Mouse (Mus musculus): ENCODE data around the gene Mreg. TPM values are rescaled to one million over a fixed set of nuclear protein-coding genes. Genes with fewer than 3 reads are reported as not detected.

The Mreg gene
- polyA plus RNA-seq, 1 experiment from 2014 or later: 2.7 TPM

- WGBS: 88% methylated on average over 17 of the region's 17 CpGs
- H3K36me3 ChIP-seq (ENCODE audit: control insufficient read depth, insufficient read depth, low read length): no peaks in the 10 kb centered on the region
- H3K27me3 ChIP-seq (ENCODE audit: control insufficient read depth, insufficient read depth, low read depth, low read length): no peaks in the 10 kb centered on the region
- H3K4me3 ChIP-seq (ENCODE audit: low read length): no peak overlapping the region
- H3K9me3 ChIP-seq (ENCODE audit: control insufficient read depth, low read length): no peaks in the 10 kb centered on the region
- H3K4me1 ChIP-seq (replicated peaks; ENCODE audit: control insufficient read depth, insufficient read depth, low read length): no peaks in the 10 kb centered on the region
- H3K9ac ChIP-seq (ENCODE audit: low read length): no peak overlapping the region
- ATAC-seq (ENCODE audit: low read depth): no peak
- H3K27ac ChIP-seq (ENCODE audit: low read length): no peak overlapping the region
- no peak overlapping the region for H3K4me2 ChIP-seq (ENCODE audit: low read depth, low read length)
These were observed 90.4 kb downstream of the Mreg start for GRCm38 (mm10) chr1:72121608-72122185.

DNA sequence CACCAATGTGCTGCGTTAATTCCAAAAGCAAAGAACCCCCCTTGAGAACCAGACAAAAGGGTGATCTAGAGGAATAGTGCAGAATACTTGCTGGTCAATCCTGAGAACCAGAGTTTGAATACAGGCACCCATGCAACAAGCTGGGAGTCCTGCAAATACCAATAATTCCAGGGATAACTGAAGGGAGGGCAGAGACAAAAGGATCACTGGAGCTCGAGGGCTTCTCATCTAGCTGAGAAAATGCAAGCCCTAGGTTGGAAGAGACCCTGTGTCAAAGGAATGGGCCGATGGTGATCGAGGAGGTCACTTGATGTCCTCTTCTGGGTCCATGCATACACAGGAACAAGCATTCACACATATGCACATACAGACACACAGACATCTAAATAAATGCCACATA is 92.1 kb downstream of the Mreg start:
- ATAC-seq (ENCODE audit: low read depth): no peak
- Histone ChIP-seq H3K4me2 (ENCODE audit: low read depth, low read length) (no peak overlapping the region), H3K4me3 (ENCODE audit: low read length) (no peak overlapping the region), H3K9me3 (ENCODE audit: control insufficient read depth, low read length) (no peaks in the 10 kb centered on the region), H3K4me1 (replicated peaks; ENCODE audit: control insufficient read depth, insufficient read depth, low read length) (no peaks in the 10 kb centered on the region), H3K27ac (ENCODE audit: low read length) (no peak overlapping the region), H3K27me3 (ENCODE audit: control insufficient read depth, insufficient read depth, low read depth, low read length) (no peaks in the 10 kb centered on the region), H3K9ac (ENCODE audit: low read length) (no peak overlapping the region), H3K36me3 (ENCODE audit: control insufficient read depth, insufficient read depth, low read length) (no peaks in the 10 kb centered on the region)
- 72% methylated on average over 4 of the region's 4 CpGs for WGBS

GRCm38 (mm10) chr1:72114206-72114605 is 97.9 kb downstream of the Mreg start:
- no peak overlapping the region for H3K4me3 ChIP-seq (ENCODE audit: low read length)
- H3K9me3 ChIP-seq (ENCODE audit: control insufficient read depth, low read length): no peaks in the 10 kb centered on the region
- no peaks in the 10 kb centered on the region for H3K27me3 ChIP-seq (ENCODE audit: control insufficient read depth, insufficient read depth, low read depth, low read length)
- no peaks in the 10 kb centered on the region for H3K36me3 ChIP-seq (ENCODE audit: control insufficient read depth, insufficient read depth, low read length)
- WGBS: 64% methylated on average over 5 of the region's 5 CpGs
- H3K4me2 ChIP-seq (ENCODE audit: low read depth, low read length): no peak overlapping the region
- no peaks in the 10 kb centered on the region for H3K4me1 ChIP-seq (replicated peaks; ENCODE audit: control insufficient read depth, insufficient read depth, low read length)
- no peak for ATAC-seq (ENCODE audit: low read depth)
- no peak overlapping the region for H3K9ac ChIP-seq (ENCODE audit: low read length)
- H3K27ac ChIP-seq (ENCODE audit: low read length): no peak overlapping the region

Other genes starting within 250 kb of the Mreg start
- gene Pecr, start 72.0 kb upstream of the Mreg start, polyA plus RNA-seq (2015; fragmentation: Nextera tagmentation; extraction: Ambion mirVana): 20.3 and 20.7 TPM in 2 replicates
- gene Tmem169, start 72.1 kb upstream of the Mreg start, polyA plus RNA-seq (2015; fragmentation: Nextera tagmentation; extraction: Ambion mirVana): 0.87 and 1.3 TPM in 2 replicates
- 29.7 and 30.3 TPM in 2 replicates for gene Xrcc5, start 95.1 kb upstream of the Mreg start, polyA plus RNA-seq (2015; fragmentation: Nextera tagmentation; extraction: Ambion mirVana)